Comparison of ENCODE assay signal across 19 mouse cellular contexts in genomic region chr9:100978666-100979065, GRCm38 (mm10). TPM values are rescaled to one million over a fixed set of nuclear protein-coding genes. Genes with fewer than 3 reads are reported as not detected.
DNase-seq lines count a peak whose midpoint lies in the region; ATAC-seq and TF ChIP-seq lines count a peak whose summit lies in the region.
"Had no signal": no experiment of that assay in that cellular context is flagged by ENCODE, and none has a peak within 500 bp of the region (broad histone marks: within the 10 kb centered on the region; RNA-seq: fewer than 3 reads in every experiment).

No protein-coding gene starts in this region.

- H3K9ac ChIP-seq in heart, adult 2 months (ENCODE audit: low read depth, low read length), result no peak overlapping the region
- no peak overlapping the region for H3K9ac ChIP-seq in limb, embryonic 14.5 days (ENCODE audit: low read depth, low read length, severe bottlenecking)
- H3K9ac ChIP-seq in limb, embryonic 15.5 days, result no peak overlapping the region
- no peak overlapping the region for H3K9ac ChIP-seq in neural tube, embryonic 15.5 days (replicated peaks)
- H3K9ac ChIP-seq: embryonic facial prominence, embryonic 13.5 days; embryonic facial prominence, embryonic 15.5 days; forebrain, embryonic 12.5 days had no signal

- no peak overlapping the region for H3K4me2 ChIP-seq in limb, embryonic 14.5 days (replicated peaks; ENCODE audit: low read depth, low read length, severe bottlenecking)
- H3K4me2 ChIP-seq in limb, embryonic 15.5 days, result no peak overlapping the region
- no peak overlapping the region for H3K4me2 ChIP-seq in neural tube, embryonic 15.5 days
- H3K4me2 ChIP-seq: embryonic facial prominence, embryonic 13.5 days; embryonic facial prominence, embryonic 15.5 days; forebrain, embryonic 12.5 days had no signal

- 0 out of 2 replicates have a peak, but pooled peaks cover 6% of the 10 kb centered on the region for H3K4me1 ChIP-seq in heart, embryonic 10.5 days
- no peaks in the 10 kb centered on the region; the same call in 1 of the 2 replicates for H3K4me1 ChIP-seq in heart, adult 2 months (ENCODE audit: control insufficient read depth, insufficient read depth, low read length)
- H3K4me1 ChIP-seq in limb, embryonic 14.5 days (ENCODE audit: control insufficient read depth, insufficient read depth, low read length), result peaks cover 5% of the 10 kb centered on the region
- peaks cover 11% of the 10 kb centered on the region for H3K4me1 ChIP-seq in limb, embryonic 15.5 days
- H3K4me1 ChIP-seq in neural tube, embryonic 15.5 days, result no peaks in the 10 kb centered on the region
- H3K4me1 ChIP-seq: forebrain, embryonic 10.5 days; forebrain, embryonic 12.5 days had no signal

- intact Hi-C loops in heart, adult 2 months (cut with DNase I), result no loop called here

- peak; percentile 61 for DNase-seq in heart, embryonic 10.5 days (ENCODE audit: low spot score)
- no peak for DNase-seq in heart, adult 2 months
- no peak for DNase-seq in limb, embryonic 14.5 days (ENCODE audit: low spot score)
- DNase-seq: adrenal gland, adult 2 months; adrenal gland, postnatal 25 days; cerebellum, adult 11 months; cerebellum, adult 18-20 months; cerebellum, adult 8-10 months; cerebellum, adult 9-11 months; embryo, embryonic 11 days had no signal

- H3K4me3 ChIP-seq in heart, embryonic 10.5 days, result no peak overlapping the region
- H3K4me3 ChIP-seq in heart, adult 2 months, result no peak overlapping the region
- no peak overlapping the region for H3K4me3 ChIP-seq in limb, embryonic 14.5 days (replicated peaks; ENCODE audit: low read length)
- H3K4me3 ChIP-seq in limb, embryonic 15.5 days, result no peak overlapping the region
- no peak overlapping the region for H3K4me3 ChIP-seq in neural tube, embryonic 15.5 days (replicated peaks)
- H3K4me3 ChIP-seq: embryonic facial prominence, embryonic 13.5 days; embryonic facial prominence, embryonic 15.5 days; erythroblast, embryonic 14.5 days; forebrain, embryonic 10.5 days; forebrain, embryonic 12.5 days had no signal

- no peaks in the 10 kb centered on the region for H3K27me3 ChIP-seq in heart, embryonic 10.5 days (ENCODE audit: insufficient read depth, poor library complexity, severe bottlenecking)
- H3K27me3 ChIP-seq in heart, adult 2 months (ENCODE audit: control insufficient read depth, insufficient read depth, low read length), result no peaks in the 10 kb centered on the region
- H3K27me3 ChIP-seq in limb, embryonic 14.5 days (ENCODE audit: control insufficient read depth, insufficient read depth, low read length), result no peaks in the 10 kb centered on the region
- no peaks in the 10 kb centered on the region for H3K27me3 ChIP-seq in limb, embryonic 15.5 days
- no peaks in the 10 kb centered on the region for H3K27me3 ChIP-seq in neural tube, embryonic 15.5 days (replicated peaks)
- H3K27me3 ChIP-seq: embryonic facial prominence, embryonic 13.5 days; embryonic facial prominence, embryonic 15.5 days; forebrain, embryonic 12.5 days had no signal

- TF ChIP-seq CTCF in heart, adult 2 months (IDR thresholded peaks at IDR 0.05), result no peak

- no peak overlapping the region for H3K27ac ChIP-seq in heart, embryonic 10.5 days
- H3K27ac ChIP-seq in heart, adult 2 months, result no peak overlapping the region
- 0 out of 2 replicates have a peak overlapping the region, but pooled peaks have one; percentile 0 for H3K27ac ChIP-seq in limb, embryonic 14.5 days (replicated peaks; ENCODE audit: low read depth, low read length)
- peak overlapping the region; percentile 14; the same call in 1 of the 2 replicates for H3K27ac ChIP-seq in limb, embryonic 15.5 days
- no peak overlapping the region for H3K27ac ChIP-seq in neural tube, embryonic 15.5 days (replicated peaks)
- H3K27ac ChIP-seq: embryonic facial prominence, embryonic 13.5 days; embryonic facial prominence, embryonic 15.5 days; forebrain, embryonic 10.5 days; forebrain, embryonic 12.5 days had no signal

- no peak for TF ChIP-seq EP300 in heart, adult 2 months (IDR thresholded peaks at IDR 0.05; ENCODE audit: insufficient read depth, low read depth, low read length)

- H3K9me3 ChIP-seq in heart, embryonic 10.5 days, result no peaks in the 10 kb centered on the region
- no peaks in the 10 kb centered on the region for H3K9me3 ChIP-seq in limb, embryonic 14.5 days (ENCODE audit: control insufficient read depth, low read length)
- no peaks in the 10 kb centered on the region for H3K9me3 ChIP-seq in limb, embryonic 15.5 days
- no peaks in the 10 kb centered on the region for H3K9me3 ChIP-seq in neural tube, embryonic 15.5 days (replicated peaks)
- H3K9me3 ChIP-seq: embryonic facial prominence, embryonic 13.5 days; embryonic facial prominence, embryonic 15.5 days; forebrain, embryonic 10.5 days; forebrain, embryonic 12.5 days had no signal

- no peak for ATAC-seq in limb, embryonic 14.5 days (ENCODE audit: low FRiP score, low read depth)
- no peak for ATAC-seq in limb, embryonic 15.5 days (ENCODE audit: insufficient number of reproducible peaks, low FRiP score, low TSS enrichment, low read depth)
- no peak for ATAC-seq in neural tube, embryonic 15.5 days (ENCODE audit: low FRiP score)
- ATAC-seq: forebrain, embryonic 14.5 days; forebrain, embryonic 16.5 days had no signal

- peaks cover 17% of the 10 kb centered on the region for H3K36me3 ChIP-seq in heart, embryonic 10.5 days
- no peaks in the 10 kb centered on the region for H3K36me3 ChIP-seq in heart, adult 2 months (ENCODE audit: control insufficient read depth, insufficient read depth, low read length)
- H3K36me3 ChIP-seq in limb, embryonic 14.5 days (ENCODE audit: control insufficient read depth, insufficient read depth, low read length), result peaks cover 14% of the 10 kb centered on the region
- H3K36me3 ChIP-seq in limb, embryonic 15.5 days, result peaks cover 20% of the 10 kb centered on the region
- peaks cover 14% of the 10 kb centered on the region for H3K36me3 ChIP-seq in neural tube, embryonic 15.5 days

- no peaks in the 10 kb centered on the region for H3K79me2 ChIP-seq in heart, adult 2 months (replicated peaks; ENCODE audit: control insufficient read depth, insufficient read depth, low read length)

- no peak for TF ChIP-seq POLR2A in heart, adult 2 months (IDR thresholded peaks at IDR 0.05; ENCODE audit: insufficient read depth, low read depth, low read length)
- no peak for TF ChIP-seq POLR2A in limb, embryonic 14.5 days (IDR thresholded peaks at IDR 0.05; ENCODE audit: borderline replicate concordance, extremely low read depth, insufficient read depth, insufficient read length)

- 87% methylated on average over 5 of the region's 5 CpGs for WGBS in heart, embryonic 10.5 days
- 93% methylated on average over 5 of the region's 5 CpGs for WGBS in heart, adult 2 months
- 91% methylated on average over 5 of the region's 5 CpGs for WGBS in limb, embryonic 14.5 days
- WGBS in limb, embryonic 15.5 days, result 89% methylated on average over 5 of the region's 5 CpGs
- WGBS in neural tube, embryonic 15.5 days, result 93% methylated on average over 5 of the region's 5 CpGs

RNA-seq across cellular contexts. Expression of gene Pccb, which starts 56.0 kb away (rescaled TPM):
- polyA plus RNA-seq in heart, embryonic 10.5 days (2016; fragmentation: Nextera tagmentation; extraction: Ambion mirVana), result 15.7 and 19.0 TPM in 2 replicates
- total RNA-seq in heart, adult 2 months (2021), result 100 to 1,000 TPM in 1 of 2 experiments, 10 to 100 TPM in 1; 87.3 to 109 TPM
- 117 and 163 TPM in 2 replicates for polyA plus RNA-seq in heart, adult 2 months (2012; rRNA removed)
- polyA plus RNA-seq in limb, embryonic 14.5 days (2012; rRNA removed), result 73.7 and 80.0 TPM in 2 replicates
- 29.6 and 30.0 TPM in 2 replicates for polyA plus RNA-seq in limb, embryonic 14.5 days (2014; fragmentation: Nextera tagmentation; extraction: Ambion mirVana)
- 25.7 and 27.0 TPM in 2 replicates for polyA plus RNA-seq in limb, embryonic 15.5 days (2015; fragmentation: Nextera tagmentation; extraction: Ambion mirVana)
- polyA plus RNA-seq in neural tube, embryonic 15.5 days (2015; fragmentation: Nextera tagmentation; extraction: Ambion mirVana), result 25.4 and 27.0 TPM in 2 replicates

Comparison
In these comparisons a context has a peak if more than half of its experiments do, and no peak if none do; other contexts are left out.
1. H3K27ac ChIP-seq: peak in limb, embryonic 14.5 days (single experiment) and limb, embryonic 15.5 days (single experiment); none in heart, embryonic 10.5 days (single experiment), heart, adult 2 months (single experiment) and neural tube, embryonic 15.5 days (single experiment).